Mouse (Mus musculus) T-helper 2 cell (primary cell): ENCODE data around the gene Vill.

Source experiments
- in situ Hi-C: fragments of 300-600 bp; cut with MboI, MseI; formaldehyde crosslinking; loops from one replicate; pipeline ENCODE4 v1.15.1; 2025; ENCODE audit warnings: high pct_unique_total_duplicates

Gene Vill

GRCm38 (mm10) chr9:119034676-119035665, 17.6 kb upstream of the Vill start:
- in situ Hi-C loops, result no loop called here

GRCm38 (mm10) chr9:119035836-119036235, 16.7 kb upstream of the Vill start:
- in situ Hi-C loops, result no loop called here

GRCm38 (mm10) chr9:119037076-119037730, 15.4 kb upstream of the Vill start:
- in situ Hi-C loops, result no loop called here

GRCm38 (mm10) chr9:119038574-119038973, 14.0 kb upstream of the Vill start:
- in situ Hi-C loops, result no loop called here

GRCm38 (mm10) chr9:119040101-119040775, 12.3 kb upstream of the Vill start:
- in situ Hi-C loops, result no loop called here

GRCm38 (mm10) chr9:119048182-119048903, 4.2 kb upstream of the Vill start:
- in situ Hi-C loops, result no loop called here

- in situ Hi-C loops, result no loop called here
These were observed 1.4 kb upstream of the Vill start for GRCm38 (mm10) chr9:119051158-119051557.

GRCm38 (mm10) chr9:119053964-119054576, 1.5 kb downstream of the Vill start:
- in situ Hi-C loops, result no loop called here

GRCm38 (mm10) chr9:119055336-119055735, 2.8 kb downstream of the Vill start:
- in situ Hi-C loops, result no loop called here

- in situ Hi-C loops, result no loop called here
These were observed 5.7 kb downstream of the Vill start for GRCm38 (mm10) chr9:119058245-119058644.

GRCm38 (mm10) chr9:119060701-119061100, 8.1 kb downstream of the Vill start:
- in situ Hi-C loops, result no loop called here

- in situ Hi-C loops, result no loop called here
These were observed 10.6 kb downstream of the Vill start for GRCm38 (mm10) chr9:119063036-119063644.

- in situ Hi-C loops, result no loop called here
These were observed 11.7 kb downstream of the Vill start for GRCm38 (mm10) chr9:119064296-119064695.

- in situ Hi-C loops, result loop anchor here (5.0 kb wide), 1 partner anchor 145 kb away; no protein-coding TSS in a partner anchor
These were observed 15.0 kb downstream of the Vill start for GRCm38 (mm10) chr9:119067601-119068000.

GRCm38 (mm10) chr9:119068266-119068665, 15.7 kb downstream of the Vill start:
- in situ Hi-C loops, result loop anchor here (5.0 kb wide), 1 partner anchor 146 kb away; no protein-coding TSS in a partner anchor

GRCm38 (mm10) chr9:119070173-119070825, 17.7 kb downstream of the Vill start:
- in situ Hi-C loops, result no loop called here

- in situ Hi-C loops, result no loop called here
These were observed 19.2 kb downstream of the Vill start for GRCm38 (mm10) chr9:119071786-119072185.

GRCm38 (mm10) chr9:119073184-119073895, 20.8 kb downstream of the Vill start:
- in situ Hi-C loops, result no loop called here

- in situ Hi-C loops, result no loop called here
These were observed 23.1 kb downstream of the Vill start for GRCm38 (mm10) chr9:119075685-119076084.
